Mouse (Mus musculus) gonadal fat pad, adult 2 months (tissue): ENCODE data around the gene Sept12. TPM values are rescaled to one million over a fixed set of nuclear protein-coding genes. Genes with fewer than 3 reads are reported as not detected.

Source experiments
- DNase-seq: peaks from one replicate; pipeline ENCODE4 v3.0.0-alpha.2; 2012; ENCODE audit warnings: low read depth
- polyA plus RNA-seq: library from polyadenylated mRNA; depleted of rRNA; stranded (reverse); fragments of >200 nt; gene quantifications from 2 replicates; pipeline ENCODE4 v1.2.3, GENCODE M21; 2012

Sept12 gene
- polyA plus RNA-seq, 1 experiment: 1.1 TPM

- no peak for DNase-seq
Observed at GRCm38 (mm10) chr16:4976180-4976579, 21.5 kb downstream of the Sept12 start.

GRCm38 (mm10) chr16:4974521-4974920, 23.1 kb downstream of the Sept12 start:
- no peak for DNase-seq

- no peak for DNase-seq
Observed at GRCm38 (mm10) chr16:4971626-4972025, 26.0 kb downstream of the Sept12 start.

GRCm38 (mm10) chr16:4969055-4969843, 28.4 kb downstream of the Sept12 start:
- no peak for DNase-seq

GRCm38 (mm10) chr16:4968426-4968825, 29.2 kb downstream of the Sept12 start:
- no peak for DNase-seq

- no peak for DNase-seq
Observed at GRCm38 (mm10) chr16:4965392-4966129, 32.1 kb downstream of the Sept12 start.

- DNase-seq: no peak
Observed at GRCm38 (mm10) chr16:4964731-4965391, 32.8 kb downstream of the Sept12 start.

GRCm38 (mm10) chr16:4963797-4964709, 33.6 kb downstream of the Sept12 start, which contains the start of gene Anks3:
Gene Anks3, minus strand, starts transcription at chr16:4964205.
- peak; percentile 64 for DNase-seq

GRCm38 (mm10) chr16:4963346-4963745, 34.3 kb downstream of the Sept12 start:
- DNase-seq: no peak

GRCm38 (mm10) chr16:4960260-4960659, 37.4 kb downstream of the Sept12 start:
- DNase-seq: no peak

- no peak for DNase-seq
Observed at GRCm38 (mm10) chr16:4957446-4957845, 40.2 kb downstream of the Sept12 start.

- no peak for DNase-seq
Observed at GRCm38 (mm10) chr16:4956609-4957008, 41.0 kb downstream of the Sept12 start.

- DNase-seq: no peak
Observed at GRCm38 (mm10) chr16:4947378-4947777, 50.3 kb downstream of the Sept12 start.

- no peak for DNase-seq
Observed at GRCm38 (mm10) chr16:4946155-4946554, 51.5 kb downstream of the Sept12 start.

GRCm38 (mm10) chr16:4945415-4945814, 52.2 kb downstream of the Sept12 start:
- no peak for DNase-seq

- no peak for DNase-seq
Observed at GRCm38 (mm10) chr16:4943431-4943830, 54.2 kb downstream of the Sept12 start.

- DNase-seq: no peak
Observed at GRCm38 (mm10) chr16:4942868-4943267, 54.8 kb downstream of the Sept12 start.

- DNase-seq: no peak
Observed at GRCm38 (mm10) chr16:4941016-4941415, 56.6 kb downstream of the Sept12 start.

- no peak for DNase-seq
Observed at GRCm38 (mm10) chr16:4940311-4940850, 57.3 kb downstream of the Sept12 start.

GRCm38 (mm10) chr16:4939412-4939811, 58.2 kb downstream of the Sept12 start:
- no peak for DNase-seq

GRCm38 (mm10) chr16:4938989-4939388, 58.7 kb downstream of the Sept12 start:
- no peak for DNase-seq
